Mouse (Mus musculus): Measurements from ENCODE around the gene Plekhh2. TPM values are rescaled to one million over a fixed set of nuclear protein-coding genes. Genes with fewer than 3 reads are reported as not detected.

Plekhh2 gene
- polyA plus RNA-seq, 1 experiment from 2014 or later: 1.2 TPM

- Histone ChIP-seq H3K27me3 (replicated peaks; ENCODE audit: control insufficient read depth, insufficient read depth, low read length) (no peaks in the 10 kb centered on the region), H3K9me3 (ENCODE audit: control insufficient read depth, low read length) (no peaks in the 10 kb centered on the region), H3K4me1 (ENCODE audit: control insufficient read depth, insufficient read depth, low read depth, low read length) (peaks cover 6% of the 10 kb centered on the region; the same call in 1 of the 2 replicates), H3K36me3 (ENCODE audit: control insufficient read depth, insufficient read depth, low read length) (no peaks in the 10 kb centered on the region), H3K9ac (ENCODE audit: low read depth, low read length) (no peak overlapping the region), H3K4me2 (ENCODE audit: low read length) (no peak overlapping the region), H3K27ac (ENCODE audit: low read depth, low read length) (no peak overlapping the region), H3K4me3 (ENCODE audit: low read length) (no peak overlapping the region)
- no peak for ATAC-seq
- WGBS: 61% methylated on average over 8 of the region's 8 CpGs
These were observed 21.3 kb downstream of the Plekhh2 start for GRCm38 (mm10) chr17:84532909-84533499.

- no peak overlapping the region for H3K4me2 ChIP-seq (ENCODE audit: low read length)
- 88% methylated on average over 4 of the region's 4 CpGs for WGBS
- H3K27ac ChIP-seq (ENCODE audit: low read depth, low read length): no peak overlapping the region
- peaks cover 6% of the 10 kb centered on the region; the same call in 1 of the 2 replicates for H3K4me1 ChIP-seq (ENCODE audit: control insufficient read depth, insufficient read depth, low read depth, low read length)
- no peaks in the 10 kb centered on the region for H3K9me3 ChIP-seq (ENCODE audit: control insufficient read depth, low read length)
- no peak overlapping the region for H3K9ac ChIP-seq (ENCODE audit: low read depth, low read length)
- ATAC-seq: no peak
- no peaks in the 10 kb centered on the region for H3K27me3 ChIP-seq (replicated peaks; ENCODE audit: control insufficient read depth, insufficient read depth, low read length)
- no peak overlapping the region for H3K4me3 ChIP-seq (ENCODE audit: low read length)
- no peaks in the 10 kb centered on the region for H3K36me3 ChIP-seq (ENCODE audit: control insufficient read depth, insufficient read depth, low read length)
These were observed 22.1 kb downstream of the Plekhh2 start for GRCm38 (mm10) chr17:84533841-84534240.

- no peak overlapping the region for H3K9ac ChIP-seq (ENCODE audit: low read depth, low read length)
- ATAC-seq: no peak
- H3K4me3 ChIP-seq (ENCODE audit: low read length): no peak overlapping the region
- H3K9me3 ChIP-seq (ENCODE audit: control insufficient read depth, low read length): no peaks in the 10 kb centered on the region
- peaks cover 4% of the 10 kb centered on the region; the same call in 1 of the 2 replicates for H3K4me1 ChIP-seq (ENCODE audit: control insufficient read depth, insufficient read depth, low read depth, low read length)
- no peak overlapping the region for H3K4me2 ChIP-seq (ENCODE audit: low read length)
- no peak overlapping the region for H3K27ac ChIP-seq (ENCODE audit: low read depth, low read length)
- H3K27me3 ChIP-seq (replicated peaks; ENCODE audit: control insufficient read depth, insufficient read depth, low read length): no peaks in the 10 kb centered on the region
- no peaks in the 10 kb centered on the region for H3K36me3 ChIP-seq (ENCODE audit: control insufficient read depth, insufficient read depth, low read length)
- 91% methylated on average over 2 of the region's 2 CpGs for WGBS
These were observed 22.9 kb downstream of the Plekhh2 start for GRCm38 (mm10) chr17:84534632-84535031.

- 49% methylated on average over 4 of the region's 4 CpGs for WGBS
- 0 out of 2 replicates have a peak, but pooled peaks cover 2% of the 10 kb centered on the region for H3K4me1 ChIP-seq (ENCODE audit: control insufficient read depth, insufficient read depth, low read depth, low read length)
- H3K9ac ChIP-seq (ENCODE audit: low read depth, low read length): no peak overlapping the region
- no peak overlapping the region for H3K4me2 ChIP-seq (ENCODE audit: low read length)
- no peak overlapping the region for H3K27ac ChIP-seq (ENCODE audit: low read depth, low read length)
- no peaks in the 10 kb centered on the region for H3K27me3 ChIP-seq (replicated peaks; ENCODE audit: control insufficient read depth, insufficient read depth, low read length)
- H3K9me3 ChIP-seq (ENCODE audit: control insufficient read depth, low read length): no peaks in the 10 kb centered on the region
- ATAC-seq: no peak
- H3K36me3 ChIP-seq (ENCODE audit: control insufficient read depth, insufficient read depth, low read length): no peaks in the 10 kb centered on the region
- H3K4me3 ChIP-seq (ENCODE audit: low read length): no peak overlapping the region
These were observed 23.5 kb downstream of the Plekhh2 start for GRCm38 (mm10) chr17:84535226-84535625.

GRCm38 (mm10) chr17:84537301-84537700 lies 25.6 kb downstream of the Plekhh2 start:
- no peak overlapping the region for H3K4me3 ChIP-seq (ENCODE audit: low read length)
- no peaks in the 10 kb centered on the region for H3K36me3 ChIP-seq (ENCODE audit: control insufficient read depth, insufficient read depth, low read length)
- H3K27me3 ChIP-seq (replicated peaks; ENCODE audit: control insufficient read depth, insufficient read depth, low read length): no peaks in the 10 kb centered on the region
- H3K9ac ChIP-seq (ENCODE audit: low read depth, low read length): no peak overlapping the region
- H3K4me1 ChIP-seq (ENCODE audit: control insufficient read depth, insufficient read depth, low read depth, low read length): no peaks in the 10 kb centered on the region
- no peak overlapping the region for H3K4me2 ChIP-seq (ENCODE audit: low read length)
- H3K9me3 ChIP-seq (ENCODE audit: control insufficient read depth, low read length): no peaks in the 10 kb centered on the region
- no peak overlapping the region for H3K27ac ChIP-seq (ENCODE audit: low read depth, low read length)
- 91% methylated on average over 6 of the region's 6 CpGs for WGBS
- no peak for ATAC-seq

GRCm38 (mm10) chr17:84537966-84538365 lies 26.3 kb downstream of the Plekhh2 start:
- no peak overlapping the region for H3K4me3 ChIP-seq (ENCODE audit: low read length)
- no peak overlapping the region for H3K27ac ChIP-seq (ENCODE audit: low read depth, low read length)
- H3K9me3 ChIP-seq (ENCODE audit: control insufficient read depth, low read length): no peaks in the 10 kb centered on the region
- no peaks in the 10 kb centered on the region for H3K36me3 ChIP-seq (ENCODE audit: control insufficient read depth, insufficient read depth, low read length)
- H3K4me2 ChIP-seq (ENCODE audit: low read length): no peak overlapping the region
- ATAC-seq: no peak
- no peak overlapping the region for H3K9ac ChIP-seq (ENCODE audit: low read depth, low read length)
- no peaks in the 10 kb centered on the region for H3K4me1 ChIP-seq (ENCODE audit: control insufficient read depth, insufficient read depth, low read depth, low read length)
- WGBS: 61% methylated on average over 3 of the region's 3 CpGs
- H3K27me3 ChIP-seq (replicated peaks; ENCODE audit: control insufficient read depth, insufficient read depth, low read length): no peaks in the 10 kb centered on the region

- ATAC-seq: no peak
- H3K9me3 ChIP-seq (ENCODE audit: control insufficient read depth, low read length): no peaks in the 10 kb centered on the region
- no peaks in the 10 kb centered on the region for H3K4me1 ChIP-seq (ENCODE audit: control insufficient read depth, insufficient read depth, low read depth, low read length)
- H3K4me3 ChIP-seq (ENCODE audit: low read length): no peak overlapping the region
- H3K27ac ChIP-seq (ENCODE audit: low read depth, low read length): no peak overlapping the region
- WGBS: 80% methylated on average over 8 of the region's 8 CpGs
- no peak overlapping the region for H3K4me2 ChIP-seq (ENCODE audit: low read length)
- no peaks in the 10 kb centered on the region for H3K36me3 ChIP-seq (ENCODE audit: control insufficient read depth, insufficient read depth, low read length)
- H3K9ac ChIP-seq (ENCODE audit: low read depth, low read length): no peak overlapping the region
- no peaks in the 10 kb centered on the region for H3K27me3 ChIP-seq (replicated peaks; ENCODE audit: control insufficient read depth, insufficient read depth, low read length)
These were observed 28.9 kb downstream of the Plekhh2 start for GRCm38 (mm10) chr17:84540603-84541002.

- Histone ChIP-seq H3K27ac (ENCODE audit: low read depth, low read length) (peak overlapping the region; percentile 70), H3K4me1 (ENCODE audit: control insufficient read depth, insufficient read depth, low read depth, low read length) (peaks cover 21% of the 10 kb centered on the region), H3K9me3 (ENCODE audit: control insufficient read depth, low read length) (no peaks in the 10 kb centered on the region), H3K4me2 (ENCODE audit: low read length) (peak overlapping the region; percentile 25), H3K36me3 (ENCODE audit: control insufficient read depth, insufficient read depth, low read length) (no peaks in the 10 kb centered on the region), H3K9ac (ENCODE audit: low read depth, low read length) (no peak overlapping the region), H3K27me3 (replicated peaks; ENCODE audit: control insufficient read depth, insufficient read depth, low read length) (no peaks in the 10 kb centered on the region), H3K4me3 (ENCODE audit: low read length) (no peak overlapping the region)
- WGBS: 29% methylated on average over 5 of the region's 5 CpGs
- peak; percentile 93 for ATAC-seq
These were observed 39.5 kb downstream of the Plekhh2 start for GRCm38 (mm10) chr17:84550902-84551877.

GRCm38 (mm10) chr17:84552230-84552629 lies 40.5 kb downstream of the Plekhh2 start:
- no peak overlapping the region for H3K9ac ChIP-seq (ENCODE audit: low read depth, low read length)
- peaks cover 21% of the 10 kb centered on the region for H3K4me1 ChIP-seq (ENCODE audit: control insufficient read depth, insufficient read depth, low read depth, low read length)
- no peak overlapping the region for H3K4me2 ChIP-seq (ENCODE audit: low read length)
- no peak overlapping the region for H3K4me3 ChIP-seq (ENCODE audit: low read length)
- 0 out of 2 replicates have a peak, but pooled peaks have one; percentile 5 for ATAC-seq
- H3K36me3 ChIP-seq (ENCODE audit: control insufficient read depth, insufficient read depth, low read length): no peaks in the 10 kb centered on the region
- H3K27me3 ChIP-seq (replicated peaks; ENCODE audit: control insufficient read depth, insufficient read depth, low read length): no peaks in the 10 kb centered on the region
- peak overlapping the region; percentile 29; the same call in 1 of the 2 replicates for H3K27ac ChIP-seq (ENCODE audit: low read depth, low read length)
- H3K9me3 ChIP-seq (ENCODE audit: control insufficient read depth, low read length): no peaks in the 10 kb centered on the region
- 40% methylated on average over 5 of the region's 5 CpGs for WGBS

Data from hindbrain, embryonic 16.5 days (tissue).